Mouse (Mus musculus) lung, adult 18-20 months (tissue): ENCODE data around the gene Gm648.
"Not testable (repeated sequence)": the region's sequence is repeated elsewhere in the genome, so short reads cannot be mapped to it uniquely, and the experiment has no call there.

Experiments
- DNase-seq, 2 experiments: peaks; one replicate each; pipeline ENCODE4 v3.0.0; 2022; ENCODE audit warnings: mixed read lengths in 2 of 2

Gene Gm648

GRCm38 (mm10) chrX:56549506-56549905 lies at the start of gene Gm648:
Gene Gm648, minus strand, starts transcription at chrX:56549606.
- no peak for DNase-seq

GRCm38 (mm10) chrX:56597887-56598640 lies 48.7 kb upstream of the Gm648 start, which contains the start of gene Mmgt1:
Gene Mmgt1, minus strand, starts transcription at chrX:56598069.
- DNase-seq: peak; percentile 96 to 97

- peak; percentile 4 to 29 for DNase-seq
Measured at GRCm38 (mm10) chrX:56597219-56597886, 47.9 kb upstream of the Gm648 start.

- no peak for DNase-seq
Measured at GRCm38 (mm10) chrX:56578200-56578599, 28.8 kb upstream of the Gm648 start.

DNA sequence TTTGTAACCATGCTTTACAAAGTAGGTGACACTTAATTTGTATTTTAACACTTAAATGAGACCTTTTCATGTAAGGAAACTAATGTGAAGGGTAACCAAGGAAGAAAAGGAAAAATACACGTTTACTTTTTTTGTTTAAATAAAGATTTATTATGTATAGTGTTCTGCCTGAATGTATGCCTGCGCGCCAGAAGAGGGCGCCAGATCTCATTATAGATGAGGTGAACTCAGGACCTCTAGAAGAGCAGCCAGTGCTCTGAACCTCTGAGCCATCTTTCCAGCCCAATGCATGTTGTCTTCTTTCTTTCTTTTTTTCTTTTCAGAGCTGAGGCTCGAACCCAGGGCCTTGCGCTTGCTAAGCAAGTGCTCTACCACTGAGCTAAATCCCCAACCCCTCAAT lies 23.1 kb upstream of the Gm648 start:
- peak; percentile 3 to 5 for DNase-seq

DNA sequence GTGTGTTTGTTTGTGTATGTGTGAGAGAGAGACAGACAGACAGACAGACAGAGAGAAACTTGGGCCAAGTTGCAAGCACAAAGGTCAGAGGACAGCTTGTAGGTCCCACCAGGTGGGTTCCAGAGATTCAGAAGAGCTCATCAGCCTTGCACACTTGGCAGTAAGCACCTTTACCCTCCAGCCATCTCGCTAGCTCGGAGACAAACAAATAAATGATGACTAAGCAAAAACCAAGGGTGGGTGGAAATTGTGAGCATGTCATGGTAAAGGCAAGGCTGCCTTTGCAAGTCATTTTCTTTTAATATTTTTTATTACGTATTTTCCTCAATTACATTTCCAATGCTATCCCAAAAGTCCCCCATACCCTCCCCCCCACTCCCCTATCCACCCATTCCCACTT lies 4.2 kb upstream of the Gm648 start:
- no peak for DNase-seq

- peak; percentile 2 to 3 for DNase-seq
Measured at GRCm38 (mm10) chrX:56537162-56537561, 12.2 kb downstream of the Gm648 start.

- DNase-seq: peak; percentile 35 to 53
Measured at GRCm38 (mm10) chrX:56531266-56531665, 18.1 kb downstream of the Gm648 start.

DNA sequence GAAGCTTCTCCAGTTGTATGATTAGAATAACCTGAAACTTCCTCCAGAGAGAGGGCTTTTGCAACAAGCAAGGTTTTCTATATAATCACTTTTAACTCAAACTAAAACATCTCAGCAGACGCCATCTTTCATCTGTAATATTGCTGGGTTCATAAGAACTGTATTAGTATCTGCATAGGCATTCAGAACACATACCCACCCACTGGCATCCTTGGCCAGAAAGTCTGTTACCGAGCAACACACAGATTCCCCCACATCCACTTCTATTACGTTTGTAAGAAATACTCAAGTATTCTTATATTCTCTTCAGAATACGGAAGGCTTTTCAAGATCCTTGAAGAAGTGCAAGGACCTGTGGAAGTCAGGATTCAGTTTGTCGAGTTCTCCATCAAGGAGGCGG lies 25.0 kb downstream of the Gm648 start, which contains the start of gene Gm10477:
Gm10477 (plus strand) TSS at position 301 of the 400 bp plus-strand sequence.
- DNase-seq: not testable (repeated sequence)

DNA sequence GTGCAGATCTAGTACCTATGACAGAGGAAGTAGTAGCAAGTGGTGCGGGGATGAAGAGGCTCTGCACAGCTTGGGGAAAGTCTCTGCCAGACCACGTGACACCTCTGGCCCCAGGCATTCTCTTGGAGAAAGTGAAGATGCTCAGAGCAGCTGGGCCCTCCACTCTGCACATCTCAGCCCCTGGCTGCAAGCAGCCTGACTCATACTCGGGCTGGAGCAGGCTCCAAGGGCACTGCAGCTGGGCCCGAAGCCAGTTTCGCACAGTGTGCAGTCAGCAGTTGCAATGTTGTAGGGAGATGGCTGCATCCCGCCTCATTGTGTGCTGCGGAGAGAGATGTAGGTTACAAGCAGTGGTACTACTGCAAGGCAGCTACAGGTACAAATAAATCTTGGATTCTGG lies 52.2 kb downstream of the Gm648 start:
- no peak for DNase-seq
